Mouse (Mus musculus) CD8-positive naive resting alpha-beta T cell, adult 2 months (primary cell): ENCODE results near the gene Pum3.

Source experiments
- DNase-seq, 2 experiments: peaks; one replicate each; pipeline ENCODE4 v3.0.0; 2022; ENCODE audit warnings: low read depth in 2 of 2, low spot score in 2 of 2

Gene Pum3

DNA sequence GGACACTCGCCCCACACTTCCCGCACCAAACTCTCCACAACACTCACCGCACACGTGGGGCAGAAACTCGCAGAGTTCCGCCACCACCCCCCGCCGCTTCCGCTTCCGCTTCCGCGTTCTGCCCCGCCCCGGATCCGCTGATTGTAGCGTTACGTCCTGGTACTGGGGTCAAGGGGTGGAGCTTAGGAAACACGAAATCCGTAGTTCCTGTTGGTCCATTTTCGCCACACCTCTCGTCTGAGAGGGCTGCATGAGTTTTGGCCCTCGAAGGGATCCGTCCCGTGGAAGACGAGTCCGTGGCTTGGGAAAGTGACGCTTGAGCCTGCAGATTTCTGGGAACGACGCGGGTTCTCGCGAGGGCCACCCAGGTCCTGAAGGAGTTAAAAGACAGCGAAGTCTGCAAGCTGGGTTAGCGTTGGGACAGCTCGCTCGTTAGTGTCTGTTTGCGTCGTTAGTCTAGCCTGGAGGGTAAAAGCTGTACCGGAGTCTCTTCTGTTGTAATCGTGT, at the start of gene Pum3:
Gene Pum3 (minus strand): TSS at position 81 of the 507 bp plus-strand sequence.
- DNase-seq = peak; percentile 83 to 89

DNA sequence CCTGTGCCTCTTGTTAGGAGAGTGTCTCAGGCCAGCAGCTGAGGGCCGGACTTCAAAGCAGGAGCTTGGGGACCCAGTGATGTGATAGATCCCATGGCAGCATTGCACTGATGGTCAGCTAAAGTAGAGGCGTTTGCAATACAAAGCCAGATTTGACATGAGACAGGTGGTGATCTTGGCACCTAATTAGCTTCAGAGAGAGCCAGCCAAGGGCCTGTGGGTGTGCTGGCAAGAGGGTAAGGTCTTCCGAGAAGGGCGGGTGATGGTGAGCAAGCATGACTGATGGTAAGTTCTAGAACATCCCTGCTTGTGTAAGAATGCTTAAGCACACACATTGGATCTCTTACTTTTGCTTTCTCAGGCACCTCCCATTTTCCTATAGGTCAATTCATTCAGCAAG, 37.1 kb upstream of the Pum3 start:
- DNase-seq = no peak

DNA sequence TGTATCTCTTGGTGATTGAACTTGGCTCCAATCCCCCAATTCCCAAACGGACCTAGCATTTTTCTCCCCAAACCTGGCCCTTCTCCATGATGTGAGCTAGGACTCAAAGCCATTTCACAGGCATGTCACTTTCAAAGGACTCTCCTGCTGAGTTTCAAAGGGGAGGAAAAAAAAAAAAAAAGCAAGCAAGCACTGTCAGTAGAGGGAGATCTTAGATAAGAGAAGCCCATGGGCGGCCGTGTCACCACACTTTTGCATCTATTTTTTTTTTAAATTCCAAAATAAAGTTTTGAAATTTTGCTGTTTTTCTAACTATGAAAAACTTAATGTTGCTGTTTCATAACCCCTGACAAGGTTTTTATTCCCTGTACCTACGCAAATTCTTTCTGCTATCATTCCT, 33.0 kb upstream of the Pum3 start:
- no peak for DNase-seq

DNA sequence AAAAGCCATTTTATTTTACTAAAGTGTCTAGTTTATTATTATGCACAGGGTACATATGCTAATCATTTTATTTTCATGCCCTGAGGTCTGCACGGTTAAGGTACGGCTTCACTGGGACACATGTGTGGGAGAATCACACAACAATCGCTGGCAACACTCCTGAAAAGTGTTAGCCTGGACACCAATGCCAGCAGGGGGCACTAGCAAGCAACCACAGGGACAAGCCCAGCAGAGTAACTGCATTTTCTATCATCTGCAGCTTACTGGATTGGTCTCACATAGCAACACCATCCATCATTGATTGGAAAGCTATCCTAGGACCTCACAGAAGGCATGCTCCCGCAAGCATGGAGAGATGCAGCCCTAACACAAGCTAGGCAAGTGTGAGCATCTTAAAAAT, 20.8 kb upstream of the Pum3 start:
- DNase-seq = no peak

DNA sequence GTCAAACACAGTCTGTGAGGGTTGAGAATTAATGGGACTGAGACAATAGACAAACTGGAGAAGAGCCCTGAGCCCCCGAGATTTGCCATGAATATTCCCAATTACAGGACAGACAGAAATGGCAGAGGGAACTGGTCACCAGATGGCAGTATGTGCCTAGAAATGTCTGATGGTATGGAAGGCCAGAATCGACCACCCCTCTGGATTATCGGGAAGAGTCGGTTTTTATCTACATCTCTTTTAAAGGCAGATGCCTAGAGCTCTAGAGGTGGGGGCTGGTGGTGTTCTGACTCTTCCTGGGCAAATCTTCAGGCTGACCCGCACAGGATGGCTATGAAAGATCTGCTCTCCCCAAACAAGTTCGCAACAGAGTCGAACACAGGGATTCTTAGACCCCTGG, 17.9 kb upstream of the Pum3 start:
- DNase-seq = no peak

DNA sequence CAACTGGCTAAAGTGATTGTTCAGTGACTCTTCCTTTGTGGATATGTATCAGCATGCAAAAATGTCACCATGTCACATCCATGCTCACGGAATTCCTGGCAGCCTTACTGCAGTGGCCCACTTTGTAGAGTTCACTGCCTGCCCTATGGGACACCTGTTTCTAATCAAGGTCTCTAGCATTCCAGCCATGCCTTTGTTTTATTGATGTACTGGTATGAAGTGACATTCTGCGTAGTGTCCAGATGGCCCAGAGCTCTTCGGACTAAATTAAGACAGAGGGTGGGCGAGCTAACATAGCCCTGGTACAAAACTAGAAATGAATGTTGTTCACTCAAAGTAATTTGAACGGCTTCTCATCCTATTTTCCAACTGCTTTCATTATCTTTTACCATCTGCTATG, 11.5 kb upstream of the Pum3 start:
- no peak for DNase-seq

DNA sequence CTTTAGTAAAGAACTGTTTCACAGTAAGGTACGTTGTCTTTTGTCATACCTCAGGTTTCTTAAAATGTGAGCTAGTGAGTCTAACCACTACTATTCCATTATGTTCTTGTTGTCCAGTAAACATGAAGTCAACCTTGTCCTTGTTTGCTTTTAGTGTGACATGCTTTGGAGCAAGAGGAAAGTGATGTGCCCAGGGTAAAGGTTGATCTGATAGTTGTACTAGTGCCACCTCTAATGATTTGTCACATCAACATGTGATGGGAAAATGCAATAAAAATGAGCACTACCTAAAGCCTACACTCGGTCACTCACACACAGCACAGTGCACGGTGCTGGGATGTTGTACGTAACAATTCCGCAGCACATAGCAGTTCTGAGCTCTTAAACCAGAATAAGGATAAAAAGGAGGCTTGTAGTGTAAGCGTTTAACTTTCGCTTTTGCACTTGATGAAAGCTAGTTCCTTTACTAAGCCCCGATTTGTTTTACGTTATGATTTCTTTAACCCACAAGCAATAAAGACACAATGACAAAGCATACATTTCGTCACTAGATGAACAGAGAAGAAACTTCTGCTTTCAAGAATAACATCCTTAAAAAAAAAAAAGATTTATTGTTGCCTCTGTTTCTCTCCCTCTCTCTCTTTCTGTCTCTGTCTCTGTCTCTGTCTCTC, 8.5 kb upstream of the Pum3 start:
- no peak for DNase-seq

DNA sequence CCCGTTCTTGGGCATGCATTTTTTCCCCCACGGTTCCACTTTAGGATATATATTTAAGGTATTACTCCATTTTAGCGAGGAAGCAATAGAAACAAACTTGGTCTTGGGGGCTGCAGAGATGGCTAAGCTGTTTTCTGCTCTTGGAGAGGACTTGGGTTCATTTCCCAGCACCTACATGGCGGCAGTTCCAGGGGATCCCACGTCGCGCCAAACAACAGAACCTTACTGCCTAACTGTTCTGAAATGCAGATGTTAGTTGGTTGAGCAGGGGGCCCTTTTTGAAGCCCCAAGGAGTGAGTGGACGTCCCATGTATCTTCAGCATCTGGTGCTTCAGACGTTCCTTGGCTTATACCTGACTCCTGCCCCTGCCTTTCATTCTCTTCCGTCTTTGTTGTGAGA, 781 bp upstream of the Pum3 start:
- no peak for DNase-seq

DNA sequence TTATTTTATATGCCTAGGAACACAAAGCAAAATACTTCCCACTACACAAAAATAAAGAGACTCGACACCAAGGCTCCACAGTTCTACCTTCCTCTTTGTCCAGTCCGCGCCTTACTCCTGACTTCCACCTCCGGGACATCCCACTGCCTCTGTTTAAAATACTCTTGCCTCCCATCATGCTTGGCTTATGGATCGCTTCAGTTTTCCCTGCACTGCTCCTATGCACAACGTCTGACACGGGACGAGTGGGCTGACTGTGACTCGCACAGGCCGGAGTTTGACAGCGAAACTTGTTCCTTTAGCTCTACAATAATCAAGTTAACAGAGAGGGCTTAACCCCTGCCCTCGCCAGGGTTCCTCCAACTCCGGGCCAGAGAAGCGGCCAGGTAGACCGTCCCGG, 344 bp downstream of the Pum3 start:
- no peak for DNase-seq

DNA sequence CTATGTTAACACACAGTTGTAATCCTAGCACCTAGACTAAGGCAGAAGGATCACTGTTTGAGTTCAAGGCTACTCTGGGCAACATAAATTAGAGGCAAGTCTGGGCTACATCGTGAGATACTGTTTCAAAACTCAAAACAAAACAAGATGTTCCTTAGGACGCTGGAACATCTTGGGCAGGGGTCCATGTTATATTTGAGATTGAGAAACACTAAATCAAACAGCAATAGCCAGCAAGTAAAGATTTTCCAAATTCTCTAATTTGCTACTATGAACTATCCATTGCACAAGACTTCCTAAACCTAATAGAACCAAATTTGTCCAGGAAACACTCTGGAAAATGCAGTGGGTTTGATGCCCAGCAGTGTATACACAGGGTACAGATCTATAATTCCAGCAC, 1.8 kb downstream of the Pum3 start:
- DNase-seq = no peak

DNA sequence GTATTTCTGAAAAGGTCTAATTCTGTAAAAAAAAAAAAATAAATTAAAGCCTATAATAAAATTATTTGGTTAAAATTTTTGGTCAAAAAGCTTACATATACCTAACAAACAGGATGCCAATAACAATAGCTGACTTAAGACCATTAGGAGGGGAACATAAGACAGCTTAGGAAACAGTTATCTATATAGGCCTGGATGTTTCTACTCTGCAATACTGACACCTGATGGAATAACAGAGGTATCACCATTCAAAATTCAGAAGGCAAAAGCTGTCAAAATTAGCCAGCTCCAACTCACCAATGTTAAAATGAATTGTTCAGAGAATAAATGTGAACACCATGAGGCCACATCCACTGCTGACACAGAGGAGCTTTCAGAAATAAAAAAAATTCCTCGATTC, 3.2 kb downstream of the Pum3 start:
- DNase-seq = no peak

DNA sequence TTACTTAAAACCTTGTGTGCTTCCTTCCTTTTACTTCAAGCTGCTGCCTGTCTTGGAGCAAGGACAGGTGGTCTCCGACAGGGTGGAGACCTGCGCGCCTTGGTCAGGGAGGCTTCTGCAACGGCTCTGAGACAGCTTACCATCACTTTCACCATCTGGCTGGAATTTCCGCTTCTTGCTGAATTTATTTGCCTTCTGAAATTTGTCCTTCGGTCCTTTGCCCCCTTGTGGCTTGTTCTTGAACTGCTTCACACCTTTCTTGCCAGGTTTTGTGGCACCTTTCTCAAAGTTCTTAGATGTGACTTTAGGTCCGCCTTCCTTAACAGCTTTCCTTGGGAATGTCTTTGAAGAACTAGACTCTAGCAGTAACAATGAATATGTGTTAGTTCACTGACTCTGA, 4.0 kb downstream of the Pum3 start:
- peak; percentile 3 to 42 for DNase-seq

DNA sequence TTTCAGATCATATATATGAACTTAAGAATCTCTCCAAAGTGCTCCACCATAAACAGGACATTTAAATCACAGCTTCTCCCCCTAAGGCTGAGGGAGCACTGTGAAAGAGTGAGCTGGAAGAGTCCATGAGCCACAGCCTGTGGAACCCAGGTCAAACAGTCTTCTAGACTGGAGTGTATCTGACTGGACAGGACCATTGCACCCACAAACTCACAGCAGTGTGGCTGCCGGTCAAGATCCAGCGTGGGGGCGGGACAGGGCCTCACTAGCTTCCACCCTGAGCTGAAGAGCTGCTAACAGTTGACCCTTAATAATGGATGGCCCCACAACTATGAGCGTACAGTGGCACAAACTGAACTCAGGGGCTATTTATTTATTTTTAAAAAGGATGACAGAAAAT, 12.2 kb downstream of the Pum3 start:
- no peak for DNase-seq

DNA sequence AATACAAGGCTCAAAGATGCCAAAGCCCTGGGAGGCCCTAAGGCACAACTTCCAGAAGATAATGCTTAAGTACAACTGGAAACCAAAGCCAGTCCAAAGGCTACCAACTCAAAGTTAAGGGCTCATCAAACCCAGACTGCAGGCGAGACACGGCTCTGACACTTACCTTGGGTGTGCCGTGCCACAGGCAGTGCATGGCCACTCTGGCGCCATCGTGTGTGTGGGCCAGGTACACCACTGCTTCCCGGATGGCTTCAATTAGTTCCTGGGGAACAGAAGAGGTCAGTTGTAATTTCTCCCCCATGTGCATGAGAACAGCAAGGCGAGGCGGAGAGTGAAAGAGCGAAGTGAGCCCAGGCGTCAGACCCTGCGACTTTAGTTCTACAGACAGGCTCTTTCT, 13.1 kb downstream of the Pum3 start:
- DNase-seq = no peak

DNA sequence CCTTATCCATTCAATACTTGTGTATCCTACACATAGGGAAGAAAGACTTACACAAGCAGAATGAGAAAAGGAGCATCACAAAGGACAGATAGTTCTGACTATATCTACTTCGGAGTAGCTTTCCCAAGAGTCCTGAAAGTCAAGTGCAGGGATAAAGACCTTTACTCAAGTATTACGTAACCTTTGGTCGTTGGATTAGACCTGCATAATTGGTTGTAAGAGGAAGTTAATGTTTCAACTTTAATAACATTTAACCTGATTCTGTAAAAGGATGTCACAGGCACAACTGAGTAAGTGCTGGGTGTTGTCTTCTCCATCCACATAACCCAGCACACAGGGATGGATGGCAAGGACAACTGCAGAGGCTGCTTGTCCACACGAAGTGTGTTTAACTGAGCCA, 18.3 kb downstream of the Pum3 start:
- DNase-seq = no peak

DNA sequence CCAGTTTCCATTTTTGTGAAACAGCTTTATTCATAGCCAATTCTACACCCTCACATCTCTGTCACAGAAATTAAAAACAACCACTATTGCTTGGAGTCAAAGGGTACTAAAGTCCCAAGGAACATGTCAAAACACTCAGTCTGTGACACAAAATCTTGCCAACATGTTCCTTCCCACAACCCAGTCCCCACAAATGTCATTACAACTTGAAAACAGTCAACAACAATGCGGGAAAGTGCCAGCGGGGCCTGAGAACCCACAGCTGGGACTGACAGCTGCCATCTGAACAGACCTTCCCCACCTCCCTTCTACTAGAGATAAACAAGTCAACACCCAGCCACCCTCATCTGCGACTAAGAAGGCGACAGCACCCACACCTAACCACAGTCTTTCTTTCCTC, 18.9 kb downstream of the Pum3 start:
- no peak for DNase-seq

DNA sequence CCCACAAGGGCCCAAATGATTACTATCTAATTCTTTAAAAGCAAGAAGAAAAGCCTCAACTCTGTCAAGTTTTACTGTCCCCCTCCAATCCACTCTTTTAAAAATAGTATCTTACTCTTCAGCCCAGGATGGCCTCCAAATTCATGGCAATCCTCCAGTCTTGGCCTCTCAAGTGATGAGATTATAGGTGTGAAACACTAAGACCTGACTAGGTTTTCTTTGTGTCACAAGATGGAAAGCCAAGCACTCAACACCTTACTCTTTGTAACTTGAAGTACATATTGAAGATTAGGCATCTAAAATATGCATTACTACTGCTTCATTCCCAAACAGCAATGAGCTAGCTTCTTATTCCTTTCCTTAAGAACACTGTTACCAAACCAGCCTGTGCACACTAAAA, 19.8 kb downstream of the Pum3 start:
- no peak for DNase-seq

DNA sequence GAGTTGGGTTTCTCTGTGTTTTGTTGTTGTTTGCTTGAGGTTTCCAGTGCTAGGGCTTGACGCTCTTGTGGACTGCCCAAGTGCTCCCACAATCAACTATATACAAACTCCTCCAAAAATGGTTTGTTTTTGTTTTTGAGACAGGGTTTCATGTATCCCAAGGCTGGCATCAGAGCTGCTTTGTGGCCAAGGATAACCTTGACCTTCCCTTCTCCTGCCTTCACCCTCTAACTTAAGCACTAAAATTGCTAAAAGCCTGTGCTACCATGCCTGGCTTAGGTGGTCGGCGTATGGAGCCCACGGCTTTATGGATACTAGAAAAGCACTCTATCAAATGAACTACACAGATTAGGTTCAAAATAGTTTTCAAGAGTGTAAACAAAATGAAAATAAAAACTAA, 20.4 kb downstream of the Pum3 start:
- no peak for DNase-seq

DNA sequence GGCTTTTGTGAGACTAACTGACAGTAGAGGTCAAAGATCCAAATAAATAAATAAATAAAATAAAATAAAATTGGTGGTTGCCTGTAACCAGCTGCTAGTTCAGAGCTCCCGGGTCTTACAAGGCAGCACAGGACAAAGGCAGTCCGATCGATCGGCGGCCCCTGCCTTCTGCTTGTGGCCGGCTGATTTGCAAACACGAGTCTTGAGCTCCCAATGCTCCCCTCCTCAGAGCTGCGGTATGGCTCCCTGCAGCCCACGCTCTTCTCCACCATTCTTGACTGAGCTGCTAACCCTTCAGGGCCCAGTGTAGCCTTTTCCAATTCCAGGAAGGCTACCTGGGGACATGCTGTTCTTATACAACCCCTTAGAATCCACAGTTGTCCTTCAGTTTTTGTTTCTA, 31.8 kb downstream of the Pum3 start:
- no peak for DNase-seq

DNA sequence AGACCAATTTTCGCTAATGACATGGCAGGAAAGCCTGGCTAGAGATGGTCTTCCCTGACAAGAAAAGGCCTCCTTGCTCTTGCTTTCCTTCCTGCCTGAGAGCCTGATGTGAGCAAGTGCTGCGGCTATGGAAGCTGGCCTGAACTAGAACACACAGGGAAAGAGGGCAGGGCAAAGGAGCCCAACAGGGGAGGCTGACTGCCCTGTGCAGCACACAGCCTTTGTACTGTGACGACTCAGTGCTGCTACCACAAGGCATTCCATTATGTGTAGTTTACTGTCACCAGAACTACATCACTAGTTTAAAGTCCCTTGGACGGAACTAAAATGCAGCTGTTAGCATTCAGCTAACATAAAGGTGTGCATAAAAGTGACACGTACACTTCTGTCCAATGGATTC, 32.4 kb downstream of the Pum3 start:
- no peak for DNase-seq

DNA sequence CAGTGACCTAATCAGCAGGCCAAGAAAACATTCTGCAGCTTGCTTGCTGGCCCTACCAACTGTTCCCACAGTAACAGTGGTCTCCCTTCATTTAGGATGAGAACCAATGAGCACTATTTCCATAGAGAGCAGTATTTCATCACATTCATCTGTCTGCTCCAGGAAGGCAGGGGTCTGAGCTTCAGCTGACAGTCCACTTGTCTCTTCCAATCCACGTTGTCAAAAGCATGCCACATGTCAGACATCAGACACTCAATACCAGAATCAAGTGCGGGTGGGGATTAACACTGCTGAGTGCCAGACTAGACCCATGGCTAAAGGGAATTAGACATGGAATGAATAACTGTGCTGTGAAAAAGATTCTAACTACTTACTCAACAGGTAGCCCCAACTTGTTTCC, 32.9 kb downstream of the Pum3 start:
- no peak for DNase-seq

DNA sequence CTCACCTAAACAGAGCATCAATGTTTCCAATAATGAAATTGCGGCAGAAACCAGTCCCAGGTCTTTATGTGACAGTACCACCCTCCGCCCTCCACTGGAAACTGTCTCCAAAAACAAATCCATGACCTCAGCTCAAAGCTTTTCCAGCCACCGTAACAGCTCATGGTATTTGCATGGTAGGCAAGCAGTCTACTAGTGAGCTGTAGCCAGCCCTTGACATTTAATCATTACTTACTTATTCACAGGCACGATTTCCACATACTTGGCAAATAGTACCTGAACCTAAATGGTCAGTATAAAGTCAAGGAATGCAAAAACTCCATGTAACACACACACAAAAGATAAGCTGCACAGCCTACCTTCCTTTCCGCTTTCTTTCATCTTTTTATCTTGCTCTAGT, 33.7 kb downstream of the Pum3 start:
- DNase-seq = no peak

DNA sequence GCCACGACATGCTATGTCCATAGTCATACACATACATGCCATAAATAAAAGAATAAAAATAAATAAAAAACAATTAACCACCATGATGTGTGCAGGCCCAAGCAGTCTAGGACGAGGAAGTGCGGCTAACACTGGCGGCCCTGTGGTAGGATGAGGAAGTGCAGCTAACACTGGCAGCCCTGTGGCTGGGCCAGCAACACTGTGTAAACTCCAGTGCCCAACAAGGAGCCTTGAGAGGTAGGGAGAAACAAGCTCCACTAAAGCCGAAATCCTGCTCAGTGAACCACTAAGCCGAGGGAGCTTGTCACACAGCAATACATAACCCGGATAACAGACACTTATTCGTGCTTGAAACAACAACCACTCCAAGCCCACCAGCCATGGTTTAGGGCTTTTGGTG, 34.1 kb downstream of the Pum3 start:
- DNase-seq = no peak
